Mouse (Mus musculus): ENCODE data around the gene Arl5c. TPM values are rescaled to one million over a fixed set of nuclear protein-coding genes. Genes with fewer than 3 reads are reported as not detected.

The Arl5c gene
- total and polyA plus RNA-seq, 3 experiments, result 1.2 to 10.4 TPM; not detected in 1

GRCm38 (mm10) chr11:97983506-97983905, 12.5 kb downstream of the Arl5c start:
- H3K79me2 ChIP-seq (ENCODE audit: control insufficient read depth, insufficient read depth, low read length, poor library complexity), result peaks cover 1% of the 10 kb centered on the region; the same call in 1 of the 2 replicates
- H3K4me1 ChIP-seq (ENCODE audit: control insufficient read depth in 1 of 2, insufficient read depth in 2 of 2, low read length in 2 of 2), result peaks cover 0 to 6% of the 10 kb centered on the region in 2 experiments; a peak in 1 of 4 replicates
- H3K9ac ChIP-seq (ENCODE audit: control insufficient read depth, low read depth, low read length, poor library complexity, severe bottlenecking), result no peak overlapping the region
- H3K9me3 ChIP-seq (replicated peaks; ENCODE audit: insufficient read depth, low read length), result no peaks in the 10 kb centered on the region
- TF ChIP-seq MYB (IDR thresholded peaks at IDR 0.05; ENCODE audit: low read depth, low read length) (no peak), ZKSCAN1 (IDR thresholded peaks at IDR 0.05; ENCODE audit: low read depth, low read length) (no peak), ZC3H11A (IDR thresholded peaks at IDR 0.05; ENCODE audit: low read depth, low read length) (no peak), ETS1 (IDR thresholded peaks at IDR 0.05; ENCODE audit: low read depth, low read length) (no peak), USF1 (IDR thresholded peaks at IDR 0.05; ENCODE audit: low read depth, low read length) (no peak), KAT2A (conservative IDR thresholded peaks at IDR 0.05; ENCODE audit: low read depth, low read length) (no peak), RAD21 (IDR thresholded peaks at IDR 0.05; ENCODE audit: low read depth, low read length) (no peak), CTCF (IDR thresholded peaks at IDR 0.05 in 2 of 3, conservative IDR thresholded peaks at IDR 0.05 in 1 of 3; ENCODE audit: control insufficient read depth in 1 of 3, insufficient read depth in 1 of 3, low read depth in 2 of 3, low read length in 3 of 3, poor library complexity in 1 of 3, severe bottlenecking in 1 of 3) (no peak)
- no peak overlapping the region for H3K27ac ChIP-seq (ENCODE audit: control insufficient read depth, low read depth, low read length)
- no peaks in the 10 kb centered on the region for H3K36me3 ChIP-seq (ENCODE audit: control insufficient read depth in 1 of 2, insufficient read depth in 2 of 2, low read length in 2 of 2)
- 0 out of 4 replicates have a peak, but pooled peaks cover 0 to 1% of the 10 kb centered on the region in 2 experiments for H3K27me3 ChIP-seq (ENCODE audit: control insufficient read depth in 1 of 2, insufficient read depth in 2 of 2, low read length in 2 of 2)
- no peak for DNase-seq (ENCODE audit: low read depth, low spot score)
- no peak overlapping the region for H3K4me3 ChIP-seq (ENCODE audit: control insufficient read depth in 1 of 2, insufficient read depth in 1 of 2, low read depth in 2 of 2, low read length in 2 of 2)

GRCm38 (mm10) chr11:97982721-97983120, 13.3 kb downstream of the Arl5c start:
- Histone ChIP-seq H3K27ac (ENCODE audit: control insufficient read depth, low read depth, low read length) (no peak overlapping the region), H3K4me3 (ENCODE audit: control insufficient read depth in 1 of 2, insufficient read depth in 1 of 2, low read depth in 2 of 2, low read length in 2 of 2) (no peak overlapping the region), H3K9ac (ENCODE audit: control insufficient read depth, low read depth, low read length, poor library complexity, severe bottlenecking) (no peak overlapping the region), H3K4me1 (ENCODE audit: control insufficient read depth in 1 of 2, insufficient read depth in 2 of 2, low read length in 2 of 2) (peaks cover 0 to 6% of the 10 kb centered on the region in 2 experiments; a peak in 1 of 4 replicates), H3K9me3 (replicated peaks; ENCODE audit: insufficient read depth, low read length) (no peaks in the 10 kb centered on the region), H3K27me3 (ENCODE audit: control insufficient read depth in 1 of 2, insufficient read depth in 2 of 2, low read length in 2 of 2) (0 out of 4 replicates have a peak, but pooled peaks cover 0 to 1% of the 10 kb centered on the region in 2 experiments), H3K79me2 (ENCODE audit: control insufficient read depth, insufficient read depth, low read length, poor library complexity) (no peaks in the 10 kb centered on the region), H3K36me3 (ENCODE audit: control insufficient read depth in 1 of 2, insufficient read depth in 2 of 2, low read length in 2 of 2) (no peaks in the 10 kb centered on the region)
- DNase-seq (ENCODE audit: low read depth, low spot score), result no peak
- TF ChIP-seq UBTF (IDR thresholded peaks at IDR 0.05; ENCODE audit: borderline replicate concordance, insufficient read depth, low read depth, low read length), result no peak
- TF ChIP-seq MAX (IDR thresholded peaks at IDR 0.05; ENCODE audit: low read length), result no peak
- TF ChIP-seq TBP (IDR thresholded peaks at IDR 0.05; ENCODE audit: low read depth, low read length), result no peak
- TF ChIP-seq SIN3A (IDR thresholded peaks at IDR 0.05; ENCODE audit: low read length), result no peak
- no peak for TF ChIP-seq MXI1 (IDR thresholded peaks at IDR 0.05; ENCODE audit: low read depth, low read length)
- no peak for TF ChIP-seq CHD2 (IDR thresholded peaks at IDR 0.05; ENCODE audit: low read length)
- no peak for TF ChIP-seq ZC3H11A (IDR thresholded peaks at IDR 0.05; ENCODE audit: low read depth, low read length)
- TF ChIP-seq RCOR1 (IDR thresholded peaks at IDR 0.05; ENCODE audit: low read depth, low read length), result no peak
- no peak for TF ChIP-seq ZMIZ1 (IDR thresholded peaks at IDR 0.05; ENCODE audit: low read depth, low read length)
- TF ChIP-seq MEF2A (IDR thresholded peaks at IDR 0.05; ENCODE audit: extremely low read depth, insufficient replicate concordance, low read depth, low read length, poor library complexity, severe bottlenecking), result no peak
- no peak for TF ChIP-seq POLR2A (IDR thresholded peaks at IDR 0.05; ENCODE audit: control insufficient read depth in 1 of 2, insufficient read depth in 1 of 2, low read depth in 1 of 2, low read length in 2 of 2, poor library complexity in 1 of 2)

All from MEL (cell line).